Mouse (Mus musculus) embryonic facial prominence, embryonic 15.5 days (tissue): ENCODE measurements around the gene Dstn. TPM values are rescaled to one million over a fixed set of nuclear protein-coding genes. Genes with fewer than 3 reads are reported as not detected.

Experiments used
- ATAC-seq: fragments of 200-750 bp; cut with Nextera tagmentation; 2 replicates; pipeline ENCODE4 v1.8.0; 2017; ENCODE audit warnings: low read depth, moderate TSS enrichment; ENCODE audit not compliant: insufficient number of reproducible peaks, low FRiP score, low TSS enrichment
- H3K27ac ChIP-seq: fragments of 300-500 bp; sonication (generic); replicated peaks from 2 replicates; pipeline ENCODE4 v1.5.1; 2015; ENCODE audit warnings: mild to moderate bottlenecking, inconsistent platforms
- H3K27me3 ChIP-seq: fragments of 300-500 bp; sonication (generic); 2 replicates; pipeline ENCODE4 v1.6.1; 2015; ENCODE audit warnings: inconsistent platforms
- H3K36me3 ChIP-seq: fragments of 300-500 bp; sonication (generic); 2 replicates; pipeline ENCODE4 v1.6.1; 2015; ENCODE audit warnings: mild to moderate bottlenecking, inconsistent platforms
- H3K4me1 ChIP-seq: fragments of 300-500 bp; sonication (generic); 2 replicates; pipeline ENCODE4 v1.6.1; 2015; ENCODE audit warnings: inconsistent platforms
- H3K4me2 ChIP-seq: fragments of 300-500 bp; sonication (generic); replicated peaks from 2 replicates; pipeline ENCODE4 v1.6.1; 2015; ENCODE audit warnings: mild to moderate bottlenecking, inconsistent platforms
- H3K4me3 ChIP-seq: fragments of 300-500 bp; sonication (generic); replicated peaks from 2 replicates; pipeline ENCODE4 v1.5.1; 2015; ENCODE audit warnings: mild to moderate bottlenecking, inconsistent platforms
- H3K9ac ChIP-seq: fragments of 300-500 bp; sonication (generic); 2 replicates; pipeline ENCODE4 v1.6.1; 2015; ENCODE audit warnings: inconsistent platforms
- H3K9me3 ChIP-seq: fragments of 300-500 bp; sonication (generic); replicated peaks from 2 replicates; pipeline ENCODE4 v1.6.1; 2016; ENCODE audit warnings: inconsistent platforms
- WGBS: fragments of 180-500 bp; shearing (Covaris S2); methylation state at CpG from one replicate; pipeline ENCODE4 v1.1.7; 2015; 5-methylcytosine and 5-hydroxymethylcytosine counted together
- polyA plus RNA-seq: library from polyadenylated mRNA; unstranded; fragments of >200 nt; fragmentation: Nextera tagmentation; extraction: Ambion mirVana; gene quantifications from 2 replicates; pipeline ENCODE4 v1.2.1, GENCODE M21; 2015

Dstn gene
- polyA plus RNA-seq, 1 experiment from 2014 or later = 440 TPM

GRCm38 (mm10) chr2:143946399-143946798, 31.3 kb downstream of the Dstn start:
- H3K9ac ChIP-seq = no peak overlapping the region
- no peak overlapping the region for H3K4me2 ChIP-seq
- no peak for ATAC-seq
- H3K4me1 ChIP-seq = no peaks in the 10 kb centered on the region
- no peaks in the 10 kb centered on the region for H3K27me3 ChIP-seq
- 90% methylated on average over 2 of the region's 2 CpGs for WGBS
- H3K36me3 ChIP-seq = peaks cover 89% of the 10 kb centered on the region
- H3K9me3 ChIP-seq = no peaks in the 10 kb centered on the region
- no peak overlapping the region for H3K4me3 ChIP-seq
- no peak overlapping the region for H3K27ac ChIP-seq

DNA sequence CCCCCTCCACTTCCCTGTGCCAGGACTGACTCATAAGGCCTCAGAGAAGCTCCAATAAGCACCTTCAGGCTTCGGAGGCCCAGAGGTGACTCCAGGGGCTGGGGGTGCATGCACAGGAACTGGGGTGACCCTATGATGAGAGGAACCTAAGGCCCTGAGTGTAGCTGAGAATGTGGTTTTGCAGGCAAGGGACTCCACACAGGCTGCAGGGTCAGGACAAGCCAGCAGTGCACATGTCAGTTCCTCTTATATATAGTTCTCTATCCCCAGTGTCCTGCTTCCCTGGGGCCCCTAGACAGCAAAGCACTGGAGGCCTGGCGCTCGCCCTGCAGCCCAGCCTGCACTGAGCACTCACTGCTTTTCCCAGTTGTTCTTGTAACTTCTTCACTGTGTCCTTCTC, 32.9 kb downstream of the Dstn start:
- ATAC-seq = no peak
- H3K4me2 ChIP-seq = no peak overlapping the region
- H3K27me3 ChIP-seq = no peaks in the 10 kb centered on the region
- H3K9ac ChIP-seq = no peak overlapping the region
- 0 out of 2 replicates have a peak, but pooled peaks cover 5% of the 10 kb centered on the region for H3K4me1 ChIP-seq
- WGBS = 89% methylated on average over 3 of the region's 3 CpGs
- peaks cover 97% of the 10 kb centered on the region for H3K36me3 ChIP-seq
- H3K4me3 ChIP-seq = no peak overlapping the region
- H3K27ac ChIP-seq = no peak overlapping the region
- H3K9me3 ChIP-seq = no peaks in the 10 kb centered on the region

DNA sequence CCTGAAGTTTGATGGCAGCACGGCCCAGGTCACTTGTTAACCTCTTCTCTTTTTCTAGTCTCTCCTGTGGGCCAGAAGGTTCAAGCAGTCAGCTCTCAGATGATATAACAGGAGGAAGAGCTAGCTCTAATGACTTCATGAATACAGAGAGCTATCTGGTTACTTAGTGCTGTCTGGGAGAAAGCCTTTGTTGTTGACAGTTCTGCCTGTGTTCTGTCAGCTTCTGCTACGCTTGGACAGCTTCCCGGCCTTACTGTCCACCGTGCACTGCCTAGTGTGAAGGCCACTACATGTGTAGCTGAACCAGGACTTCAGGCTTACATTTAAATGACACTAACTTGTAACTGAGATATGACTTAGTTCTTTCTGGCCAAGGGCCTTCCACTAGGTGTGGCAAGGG, 33.3 kb downstream of the Dstn start:
- ATAC-seq = no peak
- no peak overlapping the region for H3K4me2 ChIP-seq
- H3K4me3 ChIP-seq = no peak overlapping the region
- no peaks in the 10 kb centered on the region for H3K9me3 ChIP-seq
- no peak overlapping the region for H3K9ac ChIP-seq
- 0 out of 2 replicates have a peak, but pooled peaks cover 5% of the 10 kb centered on the region for H3K4me1 ChIP-seq
- no peaks in the 10 kb centered on the region for H3K27me3 ChIP-seq
- peaks cover 98% of the 10 kb centered on the region for H3K36me3 ChIP-seq
- 88% methylated on average over 4 of the region's 4 CpGs for WGBS
- H3K27ac ChIP-seq = no peak overlapping the region

DNA sequence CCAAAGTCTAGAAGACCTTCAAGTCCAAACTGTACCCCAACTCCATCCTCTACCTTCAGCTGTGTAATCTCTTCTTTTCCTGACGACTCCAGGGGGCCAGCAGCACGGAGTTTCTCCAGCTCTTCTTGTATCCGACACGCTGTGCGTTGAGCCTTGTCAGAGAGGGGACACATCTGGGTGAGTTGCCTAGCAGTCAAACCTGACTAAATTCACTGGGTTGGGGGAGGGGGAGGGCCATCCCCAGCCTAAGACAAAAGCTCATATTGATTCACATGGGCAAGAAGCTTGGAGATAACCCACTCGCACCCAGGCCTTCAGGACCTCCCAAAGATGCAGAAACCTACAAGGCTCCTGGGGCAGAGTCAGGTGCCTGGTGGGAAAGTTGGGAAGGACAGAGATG, 34.1 kb downstream of the Dstn start:
- WGBS = 95% methylated on average over 6 of the region's 6 CpGs
- no peaks in the 10 kb centered on the region for H3K9me3 ChIP-seq
- no peak overlapping the region for H3K9ac ChIP-seq
- no peak overlapping the region for H3K27ac ChIP-seq
- no peak overlapping the region for H3K4me3 ChIP-seq
- H3K4me1 ChIP-seq = 0 out of 2 replicates have a peak, but pooled peaks cover 5% of the 10 kb centered on the region
- no peak overlapping the region for H3K4me2 ChIP-seq
- peaks cover 98% of the 10 kb centered on the region for H3K36me3 ChIP-seq
- ATAC-seq = no peak
- no peaks in the 10 kb centered on the region for H3K27me3 ChIP-seq

DNA sequence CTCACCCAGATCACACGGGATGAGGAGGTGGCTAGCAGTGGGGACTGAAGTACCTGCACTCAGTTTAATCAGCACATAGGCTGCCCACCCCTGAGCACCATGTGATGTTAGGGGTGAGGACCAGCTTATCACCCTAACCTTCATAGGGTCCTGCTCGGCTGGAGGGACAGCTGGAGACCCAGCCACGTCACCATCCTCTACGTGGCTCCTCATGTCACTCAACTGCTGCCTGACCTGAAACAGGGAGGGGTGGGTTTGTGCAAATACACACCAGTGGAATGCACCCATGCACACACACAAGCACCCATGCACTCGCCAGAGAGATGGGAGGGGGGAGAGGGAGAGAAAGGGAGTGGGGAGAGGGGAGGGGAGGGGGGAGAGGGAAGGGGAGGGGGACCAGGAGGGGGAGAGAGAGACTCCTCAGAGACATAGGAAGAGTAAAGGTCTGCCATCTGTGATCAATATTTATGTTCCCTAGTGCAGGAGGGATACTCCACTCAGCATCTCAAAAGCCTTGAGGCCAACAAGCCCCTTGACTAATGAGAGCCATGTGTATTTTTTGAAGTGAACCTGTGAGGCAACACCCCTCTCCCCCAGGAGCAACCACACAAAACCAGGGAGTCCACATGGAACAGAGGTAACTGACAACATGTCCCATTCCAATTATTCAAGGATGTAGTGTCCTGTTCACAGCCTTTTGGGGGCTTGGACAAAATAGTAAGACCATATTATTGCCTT, 35.3 kb downstream of the Dstn start:
- Histone ChIP-seq H3K4me2 (no peak overlapping the region), H3K27ac (no peak overlapping the region), H3K4me3 (no peak overlapping the region), H3K4me1 (0 out of 2 replicates have a peak, but pooled peaks cover 5% of the 10 kb centered on the region), H3K36me3 (peaks cover 98% of the 10 kb centered on the region), H3K9ac (no peak overlapping the region), H3K27me3 (no peaks in the 10 kb centered on the region), H3K9me3 (no peaks in the 10 kb centered on the region)
- 72% methylated on average over 5 of the region's 5 CpGs for WGBS
- no peak for ATAC-seq

GRCm38 (mm10) chr2:143951028-143951420, 35.9 kb downstream of the Dstn start:
- ATAC-seq = no peak
- WGBS = 58% methylated on average over 1 of the region's 1 CpGs
- H3K27me3 ChIP-seq = no peaks in the 10 kb centered on the region

DNA sequence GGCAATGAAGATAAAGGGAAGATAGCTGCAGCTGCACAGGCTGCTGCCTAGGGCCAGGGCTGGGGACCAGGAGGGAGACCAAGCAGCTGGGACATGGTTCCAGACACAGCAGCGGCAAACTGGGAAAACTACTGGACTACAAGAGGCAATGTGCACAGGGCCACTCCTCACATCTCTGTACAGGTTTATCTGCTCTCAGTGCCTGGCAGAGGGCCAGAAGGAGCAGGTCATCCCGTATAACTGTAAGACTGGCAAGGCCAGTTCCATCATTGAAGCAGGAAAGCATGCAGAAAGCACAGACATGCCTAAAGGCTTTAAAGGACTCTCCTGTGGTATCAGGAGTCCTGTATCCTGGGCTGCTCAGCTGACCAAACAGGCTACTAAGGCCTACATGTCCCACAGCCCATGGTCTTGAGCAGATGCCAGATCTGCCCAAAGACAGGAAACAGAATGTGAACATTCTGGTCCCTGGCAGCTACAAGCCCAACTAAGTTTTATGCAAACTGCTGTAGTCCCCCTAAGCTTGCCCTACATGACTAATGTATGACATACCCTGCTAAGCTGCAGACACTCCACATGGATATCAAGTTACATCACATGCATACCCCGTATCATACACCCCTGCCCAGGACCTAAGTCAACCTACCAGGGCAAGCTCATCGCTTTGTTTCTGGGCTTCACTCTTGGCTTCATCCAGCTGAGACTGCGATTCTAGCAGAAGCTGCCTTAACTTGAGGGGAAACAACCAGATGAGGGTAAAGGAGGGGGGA, 36.6 kb downstream of the Dstn start:
- WGBS = 55% methylated on average over 5 of the region's 5 CpGs
- H3K27ac ChIP-seq = peak overlapping the region; percentile 3; the same call in 1 of the 2 replicates
- H3K4me2 ChIP-seq = no peak overlapping the region
- 0 out of 2 replicates have a peak, but pooled peaks cover 5% of the 10 kb centered on the region for H3K4me1 ChIP-seq
- no peaks in the 10 kb centered on the region for H3K9me3 ChIP-seq
- peaks cover 98% of the 10 kb centered on the region for H3K36me3 ChIP-seq
- H3K9ac ChIP-seq = no peak overlapping the region
- ATAC-seq = no peak
- H3K27me3 ChIP-seq = no peaks in the 10 kb centered on the region
- no peak overlapping the region for H3K4me3 ChIP-seq

More at GRCm38 (mm10) chr2:143951028-143951420, 35.9 kb downstream of the Dstn start:
- H3K4me3 ChIP-seq = no peak overlapping the region
- 0 out of 2 replicates have a peak, but pooled peaks cover 5% of the 10 kb centered on the region for H3K4me1 ChIP-seq
- H3K27ac ChIP-seq = no peak overlapping the region
- H3K36me3 ChIP-seq = peaks cover 98% of the 10 kb centered on the region
- no peak overlapping the region for H3K9ac ChIP-seq
- no peak overlapping the region for H3K4me2 ChIP-seq
- H3K9me3 ChIP-seq = no peaks in the 10 kb centered on the region

- Histone ChIP-seq H3K9ac (no peak overlapping the region), H3K27me3 (no peaks in the 10 kb centered on the region), H3K9me3 (no peaks in the 10 kb centered on the region), H3K4me3 (no peak overlapping the region), H3K27ac (no peak overlapping the region), H3K36me3 (peaks cover 93% of the 10 kb centered on the region), H3K4me1 (0 out of 2 replicates have a peak, but pooled peaks cover 5% of the 10 kb centered on the region), H3K4me2 (no peak overlapping the region)
- ATAC-seq = no peak
- 78% methylated on average over 4 of the region's 4 CpGs for WGBS
Measured at GRCm38 (mm10) chr2:143953944-143954343, 38.8 kb downstream of the Dstn start.

- Histone ChIP-seq H3K36me3 (peaks cover 86% of the 10 kb centered on the region), H3K4me1 (0 out of 2 replicates have a peak, but pooled peaks cover 5% of the 10 kb centered on the region), H3K4me2 (no peak overlapping the region), H3K27me3 (no peaks in the 10 kb centered on the region), H3K27ac (no peak overlapping the region), H3K9me3 (no peaks in the 10 kb centered on the region; the same call in 1 of the 2 replicates), H3K4me3 (no peak overlapping the region), H3K9ac (no peak overlapping the region)
- 86% methylated on average over 4 of the region's 4 CpGs for WGBS
- ATAC-seq = no peak
Measured at GRCm38 (mm10) chr2:143955004-143955403, 39.9 kb downstream of the Dstn start.

GRCm38 (mm10) chr2:143955746-143956145, 40.6 kb downstream of the Dstn start:
- no peaks in the 10 kb centered on the region; the same call in 1 of the 2 replicates for H3K9me3 ChIP-seq
- no peaks in the 10 kb centered on the region for H3K27me3 ChIP-seq
- H3K36me3 ChIP-seq = peaks cover 81% of the 10 kb centered on the region
- H3K9ac ChIP-seq = no peak overlapping the region
- ATAC-seq = no peak
- no peak overlapping the region for H3K27ac ChIP-seq
- WGBS = 94% methylated on average over 4 of the region's 4 CpGs
- no peak overlapping the region for H3K4me2 ChIP-seq
- H3K4me1 ChIP-seq = 0 out of 2 replicates have a peak, but pooled peaks cover 5% of the 10 kb centered on the region
- no peak overlapping the region for H3K4me3 ChIP-seq

DNA sequence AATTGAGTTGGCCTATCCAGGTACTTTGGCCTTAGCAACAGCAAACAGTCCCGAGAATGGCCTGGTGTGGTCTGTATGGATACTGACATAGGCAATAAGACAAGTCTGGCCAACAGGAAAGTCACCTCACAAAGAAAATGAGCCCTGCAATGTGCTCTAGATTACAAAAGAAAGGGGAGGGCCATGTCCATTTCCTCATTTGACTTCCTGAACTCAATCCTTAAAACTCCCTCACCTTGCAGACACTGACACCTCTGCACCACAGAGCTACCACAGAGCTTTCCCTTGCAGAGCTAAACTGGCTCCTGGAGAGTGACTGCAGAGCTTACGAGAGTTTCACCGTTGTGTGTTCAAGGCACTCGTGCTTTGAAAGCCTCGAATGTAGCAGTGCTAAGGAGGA, 47.1 kb downstream of the Dstn start:
- Histone ChIP-seq H3K9ac (no peak overlapping the region), H3K36me3 (peaks cover 82% of the 10 kb centered on the region), H3K27ac (no peak overlapping the region), H3K9me3 (no peaks in the 10 kb centered on the region; the same call in 1 of the 2 replicates), H3K4me1 (no peaks in the 10 kb centered on the region), H3K27me3 (no peaks in the 10 kb centered on the region), H3K4me2 (no peak overlapping the region), H3K4me3 (no peak overlapping the region)
- 97% methylated on average over 5 of the region's 5 CpGs for WGBS
- no peak for ATAC-seq
